Mouse (Mus musculus) heart, embryonic 16.5 days (tissue): Measurements from ENCODE around the gene Fam43b. TPM values are rescaled to one million over a fixed set of nuclear protein-coding genes. Genes with fewer than 3 reads are reported as not detected.
A peak's percentile ranks its signal among the peaks of the same experiment; 100 is the strongest.

Source experiments
- ATAC-seq: fragments of 200-750 bp; cut with Nextera tagmentation; replicated peaks from 2 replicates; pipeline ENCODE4 v1.8.0; 2017; ENCODE audit warnings: moderate number of reproducible peaks; ENCODE audit not compliant: insufficient read depth, low FRiP score; ENCODE audit errors: extremely low read depth
- H3K27ac ChIP-seq: fragments of 300-500 bp; sonication (generic); 2 replicates; pipeline ENCODE4 v1.5.1; 2014; ENCODE audit warnings: mild to moderate bottlenecking, low read length, control low read depth, moderate library complexity
- H3K27me3 ChIP-seq: fragments of 300-500 bp; sonication (generic); 2 replicates; pipeline ENCODE4 v1.6.1; 2014; ENCODE audit warnings: low read length, mixed read lengths; ENCODE audit not compliant: control insufficient read depth, insufficient read depth
- H3K36me3 ChIP-seq: fragments of 300-500 bp; sonication (generic); 2 replicates; pipeline ENCODE4 v1.6.1; 2014; ENCODE audit not compliant: control insufficient read depth, insufficient read depth
- H3K4me1 ChIP-seq: fragments of 300-500 bp; sonication (generic); 2 replicates; pipeline ENCODE4 v1.6.1; 2014; ENCODE audit warnings: low read length, mixed read lengths; ENCODE audit not compliant: control insufficient read depth, insufficient read depth
- H3K4me2 ChIP-seq: fragments of 300-500 bp; sonication (generic); 2 replicates; pipeline ENCODE4 v1.6.1; 2014; ENCODE audit warnings: low read depth, mild to moderate bottlenecking, control low read depth, low read length
- H3K4me3 ChIP-seq: fragments of 300-500 bp; sonication (generic); 2 replicates; pipeline ENCODE4 v1.5.1; 2014; ENCODE audit warnings: mild to moderate bottlenecking, control low read depth, low read length
- H3K9ac ChIP-seq: fragments of 300-500 bp; sonication (generic); 2 replicates; pipeline ENCODE4 v1.6.1; 2014; ENCODE audit warnings: low read length, control low read depth
- H3K9me3 ChIP-seq: fragments of 300-500 bp; sonication (generic); replicated peaks from 2 replicates; pipeline ENCODE4 v1.6.1; 2016; ENCODE audit warnings: low read length; ENCODE audit not compliant: control insufficient read depth
- WGBS: fragments of 180-500 bp; shearing (Covaris S2); extraction: QIAGEN DNeasy Blood & Tissue Kit; methylation state at CpG from one replicate; pipeline ENCODE4 v1.1.7; 2014; 5-methylcytosine and 5-hydroxymethylcytosine counted together
- polyA plus RNA-seq: library from polyadenylated mRNA; unstranded; fragments of >200 nt; fragmentation: Nextera tagmentation; extraction: Ambion mirVana; gene quantifications from 2 replicates; pipeline ENCODE4 v1.2.1, GENCODE M21; 2015

The Fam43b gene
- polyA plus RNA-seq, 1 experiment from 2014 or later: 0.20 TPM

DNA sequence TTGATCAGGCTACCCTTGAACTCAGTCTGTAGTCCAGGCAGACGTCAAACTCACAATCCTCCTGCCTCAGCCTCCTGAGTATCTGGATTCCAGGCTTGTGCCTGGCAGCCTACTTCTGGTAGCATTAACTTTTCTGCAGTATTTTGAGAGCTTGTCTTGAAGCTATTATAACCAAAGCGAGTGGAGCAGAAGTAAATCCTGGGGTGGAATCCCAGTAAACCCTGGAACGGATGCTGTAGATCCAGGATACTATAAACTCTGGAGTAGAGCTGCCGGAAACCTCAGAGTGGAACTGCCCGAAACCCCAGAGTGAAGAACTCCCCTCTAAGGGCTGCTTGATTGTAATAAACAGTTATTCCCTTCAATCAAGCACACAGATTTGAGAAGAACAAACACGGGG lies 18.8 kb downstream of the Fam43b start:
- no peaks in the 10 kb centered on the region for H3K9me3 ChIP-seq
- H3K4me1 ChIP-seq: no peaks in the 10 kb centered on the region
- no peak overlapping the region for H3K27ac ChIP-seq
- no peaks in the 10 kb centered on the region for H3K36me3 ChIP-seq
- WGBS: 49% methylated on average over 6 of the region's 6 CpGs
- no peak overlapping the region for H3K4me2 ChIP-seq
- no peak overlapping the region for H3K9ac ChIP-seq
- H3K27me3 ChIP-seq: peaks cover 9% of the 10 kb centered on the region; the same call in 1 of the 2 replicates
- H3K4me3 ChIP-seq: no peak overlapping the region
- ATAC-seq: no peak

- H3K4me3 ChIP-seq: no peak overlapping the region
- no peak overlapping the region for H3K4me2 ChIP-seq
- H3K27ac ChIP-seq: no peak overlapping the region
- H3K9me3 ChIP-seq: no peaks in the 10 kb centered on the region
- no peaks in the 10 kb centered on the region for H3K36me3 ChIP-seq
- H3K4me1 ChIP-seq: no peaks in the 10 kb centered on the region
- WGBS: 83% methylated on average over 3 of the region's 3 CpGs
- H3K9ac ChIP-seq: no peak overlapping the region
- 0 out of 2 replicates have a peak, but pooled peaks cover 2% of the 10 kb centered on the region for H3K27me3 ChIP-seq
- no peak for ATAC-seq
Observed at GRCm38 (mm10) chr4:138375117-138375516, 21.2 kb downstream of the Fam43b start.

GRCm38 (mm10) chr4:138370996-138371516 lies 25.3 kb downstream of the Fam43b start:
- Histone ChIP-seq H3K4me3 (no peak overlapping the region), H3K27me3 (peaks cover 2% of the 10 kb centered on the region; the same call in 1 of the 2 replicates), H3K9ac (no peak overlapping the region), H3K36me3 (no peaks in the 10 kb centered on the region), H3K27ac (no peak overlapping the region), H3K4me2 (no peak overlapping the region), H3K9me3 (no peaks in the 10 kb centered on the region), H3K4me1 (peaks cover 13% of the 10 kb centered on the region)
- no peak for ATAC-seq
- WGBS: 79% methylated on average over 5 of the region's 5 CpGs

GRCm38 (mm10) chr4:138368498-138369260 lies 27.6 kb downstream of the Fam43b start:
- Histone ChIP-seq H3K36me3 (no peaks in the 10 kb centered on the region), H3K4me3 (no peak overlapping the region; the same call in 1 of the 2 replicates), H3K4me1 (peaks cover 13% of the 10 kb centered on the region), H3K27me3 (peaks cover 2% of the 10 kb centered on the region; the same call in 1 of the 2 replicates), H3K9me3 (no peaks in the 10 kb centered on the region), H3K9ac (no peak overlapping the region; the same call in 1 of the 2 replicates), H3K4me2 (peak overlapping the region; percentile 85), H3K27ac (peak overlapping the region; percentile 54)
- WGBS: 64% methylated on average over 12 of the region's 12 CpGs
- ATAC-seq: no peak; the same call in 1 of the 2 replicates

GRCm38 (mm10) chr4:138367641-138368497 lies 28.5 kb downstream of the Fam43b start, which contains the start of gene Cda:
TSS of gene Cda (minus strand) at chr4:138367992.
- WGBS: 5% methylated on average over 34 of the region's 34 CpGs
- peak; percentile 92 for ATAC-seq

GRCm38 (mm10) chr4:138366561-138366960 lies 29.8 kb downstream of the Fam43b start:
- Histone ChIP-seq H3K9me3 (no peaks in the 10 kb centered on the region), H3K4me3 (no peak overlapping the region), H3K4me1 (peaks cover 13% of the 10 kb centered on the region), H3K27ac (no peak overlapping the region), H3K9ac (no peak overlapping the region), H3K27me3 (peaks cover 4% of the 10 kb centered on the region; the same call in 1 of the 2 replicates), H3K36me3 (no peaks in the 10 kb centered on the region), H3K4me2 (no peak overlapping the region)
- WGBS: 79% methylated on average over 2 of the region's 2 CpGs
- ATAC-seq: no peak

More at GRCm38 (mm10) chr4:138367641-138368497, 28.5 kb downstream of the Fam43b start, which contains the start of gene Cda:
- H3K9ac ChIP-seq: peak within 1 kb of the TSS; percentile 72
- H3K4me1 ChIP-seq: peaks cover 13% of the 10 kb centered on the region
- peaks cover 2% of the 10 kb centered on the region; the same call in 1 of the 2 replicates for H3K27me3 ChIP-seq
- H3K4me2 ChIP-seq: peak within 1 kb of the TSS; percentile 85
- H3K9me3 ChIP-seq: no peaks in the 10 kb centered on the region
- peak within 1 kb of the TSS; percentile 54 for H3K27ac ChIP-seq
- peak within 1 kb of the TSS; percentile 56 for H3K4me3 ChIP-seq
- no peaks in the 10 kb centered on the region for H3K36me3 ChIP-seq

- Histone ChIP-seq H3K4me2 (no peak overlapping the region), H3K9me3 (no peaks in the 10 kb centered on the region), H3K27ac (no peak overlapping the region), H3K4me3 (no peak overlapping the region), H3K36me3 (no peaks in the 10 kb centered on the region), H3K4me1 (peaks cover 11% of the 10 kb centered on the region), H3K27me3 (peaks cover 9% of the 10 kb centered on the region; the same call in 1 of the 2 replicates), H3K9ac (no peak overlapping the region)
- ATAC-seq: no peak
- WGBS: 72% methylated on average over 5 of the region's 5 CpGs
Observed at GRCm38 (mm10) chr4:138363511-138363910, 32.8 kb downstream of the Fam43b start.

- no peaks in the 10 kb centered on the region for H3K36me3 ChIP-seq
- no peak overlapping the region for H3K4me3 ChIP-seq
- 80% methylated on average over 7 of the region's 7 CpGs for WGBS
- no peaks in the 10 kb centered on the region for H3K9me3 ChIP-seq
- H3K27me3 ChIP-seq: peaks cover 9% of the 10 kb centered on the region; the same call in 1 of the 2 replicates
- no peak for ATAC-seq
- H3K4me1 ChIP-seq: peaks cover 5% of the 10 kb centered on the region
- H3K4me2 ChIP-seq: no peak overlapping the region
- H3K27ac ChIP-seq: no peak overlapping the region
- H3K9ac ChIP-seq: no peak overlapping the region
Observed at GRCm38 (mm10) chr4:138362883-138363282, 33.4 kb downstream of the Fam43b start.
